Comparison of ENCODE assay signal across 8 mouse cellular contexts in the genomic region with DNA sequence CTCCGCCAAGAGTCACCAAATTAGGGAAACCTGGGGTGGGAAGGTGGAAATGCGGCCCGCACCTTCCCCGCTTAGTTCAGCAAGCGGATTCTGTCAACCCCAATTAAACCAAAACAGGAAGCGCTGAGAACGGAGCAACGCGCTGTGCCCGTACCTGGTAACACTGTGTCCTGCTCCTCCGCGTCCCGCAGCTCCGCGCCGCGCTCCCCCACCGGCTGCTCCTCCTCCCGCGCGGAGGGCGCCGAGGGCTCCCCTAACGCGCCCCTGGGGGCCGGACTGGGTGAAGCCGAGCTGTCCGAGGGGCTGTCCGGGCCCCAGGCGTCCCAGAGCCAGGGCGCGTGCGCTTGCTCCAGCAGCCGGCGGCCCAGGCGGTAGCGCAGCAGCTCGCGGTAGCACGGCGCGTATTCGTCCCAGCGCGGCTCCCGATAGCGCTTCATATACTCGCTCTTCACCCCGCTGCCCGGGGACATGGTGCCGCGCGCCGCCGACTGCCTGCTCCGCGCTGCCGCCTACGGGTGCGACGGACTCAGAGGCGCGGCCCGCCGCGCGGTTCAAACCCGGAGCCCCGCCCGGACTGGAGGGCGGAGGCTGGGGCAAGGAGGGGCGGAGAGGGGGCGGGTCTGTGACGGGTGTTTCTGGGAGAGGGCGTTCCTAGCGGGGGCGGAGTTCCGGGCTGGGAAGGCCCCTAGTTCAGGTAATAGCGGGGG. TPM values are rescaled to one million over a fixed set of nuclear protein-coding genes. Genes with fewer than 3 reads are reported as not detected.
A peak's percentile ranks its signal among the peaks of the same experiment; 100 is the strongest.
DNase-seq lines count a peak whose midpoint lies in the region; ATAC-seq lines count a peak whose summit lies in the region.

No protein-coding gene starts in this region.

- DNase-seq in adrenal gland, adult (ENCODE audit: inconsistent age in 2 of 2, low spot score in 1 of 2): peak; percentile 93 to 97
- DNase-seq in embryo, embryonic 10.5 days (ENCODE audit: low spot score): peak; percentile 96
- peak; percentile 92 for DNase-seq in gastrocnemius, postnatal 14 days
- DNase-seq in left cerebral cortex, postnatal 10 days (ENCODE audit: extremely low spot score in 1 of 2, low spot score in 2 of 2): peak; percentile 82 to 94
- peak; percentile 92 for DNase-seq in right cerebral cortex, postnatal 25 days
- peak; percentile 85 to 91 for DNase-seq in urinary bladder, postnatal 4 days (ENCODE audit: low spot score in 2 of 2)

- intact Hi-C loops in gastrocnemius, postnatal 14 days (cut with DNase I; ENCODE audit: low total_unique reads): no loop called here
- intact Hi-C loops in left cerebral cortex, postnatal 10 days (cut with DNase I): loop anchor here (5.0 kb wide), 1 partner anchor 33 kb away; a partner anchor contains a TSS

- peak; percentile 90 for ATAC-seq in inflammation-experienced regulatory T-cells, adult 6 months
- ATAC-seq in megakaryocyte-erythroid progenitor cell, adult 5-6 weeks (replicated peaks; ENCODE audit: low FRiP score, low TSS enrichment, poor library complexity, severe bottlenecking): peak; percentile 93

RNA-seq across cellular contexts. Expression of a gene that starts 0.9 kb away (rescaled TPM):
- 1 to 10 TPM; 1.1 to 1.8 TPM for total RNA-seq in gastrocnemius, postnatal 14 days (2021)
- 1 to 10 TPM; 3.3 to 5.1 (median 3.7) TPM for polyA plus RNA-seq in inflammation-experienced regulatory T-cells, adult 6 months (2017; shearing (Covaris generic))
- 10 to 100 TPM; 54.9 to 57.0 TPM for total RNA-seq in left cerebral cortex, postnatal 10 days (2021)
- 7.9 and 11.6 TPM in 2 replicates for total RNA-seq in megakaryocyte-erythroid progenitor cell, adult 5-6 weeks (2014; fragmentation: Nextera tagmentation)
- 11.2 and 12.4 TPM in 2 replicates for total RNA-seq in megakaryocyte-erythroid progenitor cell, adult 5-6 weeks (2017)

RNA-seq across cellular contexts. Expression of a gene that starts 35.5 kb away (rescaled TPM):
- total RNA-seq in gastrocnemius, postnatal 14 days (2021): over 10,000 TPM; 58,912 to 62,167 TPM
- under 1 TPM in 2 of 3 experiments, not detected in 1; 0.25 to 0.26 TPM for polyA plus RNA-seq in inflammation-experienced regulatory T-cells, adult 6 months (2017; shearing (Covaris generic))
- 1 to 10 TPM; 7.1 to 8.7 TPM for total RNA-seq in left cerebral cortex, postnatal 10 days (2021)
- total RNA-seq in megakaryocyte-erythroid progenitor cell, adult 5-6 weeks (2014; fragmentation: Nextera tagmentation): not detected in 2 replicates
- total RNA-seq in megakaryocyte-erythroid progenitor cell, adult 5-6 weeks (2017): not detected in 2 replicates

RNA-seq across cellular contexts. Expression of a gene that starts 53.3 kb away (rescaled TPM):
- total RNA-seq in gastrocnemius, postnatal 14 days (2021): 10 to 100 TPM; 13.3 to 14.4 TPM
- 10 to 100 TPM; 15.9 to 21.4 (median 16.9) TPM for polyA plus RNA-seq in inflammation-experienced regulatory T-cells, adult 6 months (2017; shearing (Covaris generic))
- total RNA-seq in left cerebral cortex, postnatal 10 days (2021): 10 to 100 TPM; 61.3 to 63.1 TPM
- 77.5 and 84.1 TPM in 2 replicates for total RNA-seq in megakaryocyte-erythroid progenitor cell, adult 5-6 weeks (2014; fragmentation: Nextera tagmentation)
- 23.6 and 42.7 TPM in 2 replicates for total RNA-seq in megakaryocyte-erythroid progenitor cell, adult 5-6 weeks (2017)

Comparison
In these comparisons a context has a peak if more than half of its experiments do, and no peak if none do; other contexts are left out.
1. Peak in every context shown above with its lines: DNase-seq and ATAC-seq.
2. RNA of a gene that starts 0.9 kb away (total RNA-seq): 54.9 to 57.0 TPM in left cerebral cortex, postnatal 10 days; 7.9 to 12.4 TPM in megakaryocyte-erythroid progenitor cell, adult 5-6 weeks and 1.1 to 1.8 TPM in gastrocnemius, postnatal 14 days; every median in the first group is over 4 times any median in the second.
3. RNA of a gene that starts 35.5 kb away (total RNA-seq): 58,912 to 62,167 TPM in gastrocnemius, postnatal 14 days; 7.1 to 8.7 TPM in left cerebral cortex, postnatal 10 days and not detected in megakaryocyte-erythroid progenitor cell, adult 5-6 weeks; every median in the first group is over 1,000 times any median in the second.